Mouse (Mus musculus) heart, postnatal 0 days (tissue): Measurements from ENCODE around the gene Atg14.

ENCODE experiments used
- CTCF ChIP-seq: IDR thresholded peaks from 2 replicates; pipeline ENCODE4 v1.5.1; 2016; ENCODE audit warnings: antibody characterized with exemption, control low read depth, low read depth
- EP300 ChIP-seq: IDR thresholded peaks from 2 replicates; pipeline ENCODE4 v1.6.1; 2016; ENCODE audit warnings: antibody characterized with exemption, low read depth

DNA sequence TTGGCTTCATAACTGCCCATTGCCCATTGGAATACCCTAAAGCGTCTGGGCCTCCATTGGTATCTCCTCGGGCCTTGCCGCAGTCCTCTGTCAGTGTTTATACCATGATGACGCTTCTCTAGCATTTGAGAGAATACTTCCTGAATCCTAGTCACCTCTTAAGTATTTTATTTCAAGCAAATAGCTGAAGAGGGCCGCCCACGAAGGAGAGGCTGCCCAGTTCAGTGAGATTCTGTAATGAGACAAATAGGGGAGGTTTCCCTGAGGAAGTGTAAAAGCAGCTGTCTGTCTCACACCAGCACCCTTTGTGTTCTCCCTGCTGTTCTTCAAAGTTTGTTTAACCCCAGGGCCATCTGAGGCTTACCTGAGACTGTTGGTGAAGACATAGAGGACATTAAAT lies 53.7 kb downstream of the Atg14 start:
- TF ChIP-seq CTCF (no peak), EP300 (no peak)
